Mouse (Mus musculus) right cerebral cortex, postnatal 14 days (tissue): Measurements from ENCODE around the gene Il10ra.
A peak's percentile ranks its signal among the peaks of the same experiment; 100 is the strongest.

Source experiments
- DNase-seq: peaks from one replicate; pipeline ENCODE4 v3.0.0; 2022

Il10ra gene

GRCm38 (mm10) chr9:45268597-45269325 lies at the start of gene Il10ra:
TSS of gene Il10ra (minus strand) at chr9:45269149.
- DNase-seq: peak; percentile 45

- DNase-seq: no peak
These were observed 48.7 kb upstream of the Il10ra start for GRCm38 (mm10) chr9:45317635-45318034.

- no peak for DNase-seq
These were observed 45.0 kb upstream of the Il10ra start for GRCm38 (mm10) chr9:45313913-45314312.

GRCm38 (mm10) chr9:45311858-45312257 lies 42.9 kb upstream of the Il10ra start:
- DNase-seq: no peak

- DNase-seq: no peak
These were observed 39.6 kb upstream of the Il10ra start for GRCm38 (mm10) chr9:45308521-45308920.

GRCm38 (mm10) chr9:45306746-45307410 lies 37.9 kb upstream of the Il10ra start:
- DNase-seq: no peak

GRCm38 (mm10) chr9:45301771-45302170 lies 32.8 kb upstream of the Il10ra start:
- no peak for DNase-seq

GRCm38 (mm10) chr9:45300422-45301104 lies 31.6 kb upstream of the Il10ra start:
- DNase-seq: peak; percentile 97

GRCm38 (mm10) chr9:45299231-45300006 lies 30.5 kb upstream of the Il10ra start:
- DNase-seq: peak; percentile 14

- no peak for DNase-seq
These were observed 25.5 kb upstream of the Il10ra start for GRCm38 (mm10) chr9:45294210-45295011.

- no peak for DNase-seq
These were observed 22.7 kb upstream of the Il10ra start for GRCm38 (mm10) chr9:45291481-45292168.

GRCm38 (mm10) chr9:45282466-45282865 lies 13.5 kb upstream of the Il10ra start:
- DNase-seq: no peak

- DNase-seq: no peak
These were observed 11.9 kb upstream of the Il10ra start for GRCm38 (mm10) chr9:45280891-45281290.

- DNase-seq: no peak
These were observed 11.1 kb upstream of the Il10ra start for GRCm38 (mm10) chr9:45280059-45280458.

GRCm38 (mm10) chr9:45274635-45275034 lies 5.7 kb upstream of the Il10ra start:
- DNase-seq: no peak

- DNase-seq: no peak
These were observed 5.3 kb upstream of the Il10ra start for GRCm38 (mm10) chr9:45274218-45274617.

GRCm38 (mm10) chr9:45272213-45272612 lies 3.3 kb upstream of the Il10ra start:
- no peak for DNase-seq

GRCm38 (mm10) chr9:45268079-45268478 lies 870 bp downstream of the Il10ra start:
- no peak for DNase-seq

- no peak for DNase-seq
These were observed 1.9 kb downstream of the Il10ra start for GRCm38 (mm10) chr9:45267099-45267498.

GRCm38 (mm10) chr9:45261872-45262271 lies 7.1 kb downstream of the Il10ra start:
- no peak for DNase-seq

GRCm38 (mm10) chr9:45261466-45261865 lies 7.5 kb downstream of the Il10ra start:
- peak; percentile 20 for DNase-seq

GRCm38 (mm10) chr9:45259065-45259464 lies 9.9 kb downstream of the Il10ra start:
- no peak for DNase-seq
